Mouse (Mus musculus) heart, embryonic 13.5 days (tissue): ENCODE data around the gene Ppp1r1a. TPM values are rescaled to one million over a fixed set of nuclear protein-coding genes. Genes with fewer than 3 reads are reported as not detected.

Experiments
- ATAC-seq: fragments of 200-750 bp; cut with Nextera tagmentation; 2 replicates; pipeline ENCODE4 v1.8.0; 2017; ENCODE audit warnings: moderate TSS enrichment; ENCODE audit not compliant: insufficient number of reproducible peaks, low FRiP score, low TSS enrichment; ENCODE audit errors: extremely low read depth
- H3K27ac ChIP-seq: fragments of 300-500 bp; sonication (generic); replicated peaks from 2 replicates; pipeline ENCODE4 v1.5.1; 2015; ENCODE audit warnings: moderate library complexity, mild to moderate bottlenecking, inconsistent platforms
- H3K27me3 ChIP-seq: fragments of 300-500 bp; sonication (generic); replicated peaks from 2 replicates; pipeline ENCODE4 v1.6.1; 2015; ENCODE audit warnings: mild to moderate bottlenecking, inconsistent platforms
- H3K36me3 ChIP-seq: fragments of 300-500 bp; sonication (generic); 2 replicates; pipeline ENCODE4 v1.6.1; 2015; ENCODE audit warnings: mild to moderate bottlenecking, inconsistent platforms
- H3K4me1 ChIP-seq: fragments of 300-500 bp; sonication (generic); 2 replicates; pipeline ENCODE4 v1.6.1; 2015; ENCODE audit warnings: inconsistent platforms
- H3K4me2 ChIP-seq: fragments of 300-500 bp; sonication (generic); 2 replicates; pipeline ENCODE4 v1.6.1; 2015; ENCODE audit warnings: inconsistent platforms, mild to moderate bottlenecking, moderate library complexity
- H3K4me3 ChIP-seq: fragments of 300-500 bp; sonication (generic); 2 replicates; pipeline ENCODE4 v1.5.1; 2015; ENCODE audit warnings: moderate library complexity, mild to moderate bottlenecking, inconsistent platforms
- H3K9ac ChIP-seq: fragments of 300-500 bp; sonication (generic); 2 replicates; pipeline ENCODE4 v1.6.1; 2015; ENCODE audit warnings: inconsistent platforms, mild to moderate bottlenecking, moderate library complexity
- H3K9me3 ChIP-seq: fragments of 300-500 bp; sonication (generic); 2 replicates; pipeline ENCODE4 v1.6.1; 2016; ENCODE audit warnings: inconsistent platforms
- WGBS: fragments of 180-500 bp; shearing (Covaris S2); methylation state at CpG from one replicate; pipeline ENCODE4 v1.1.7; 2015; ENCODE audit warnings: mixed read lengths; 5-methylcytosine and 5-hydroxymethylcytosine counted together
- polyA plus RNA-seq: library from polyadenylated mRNA; unstranded; fragments of >200 nt; fragmentation: Nextera tagmentation; extraction: Ambion mirVana; gene quantifications from 2 replicates; pipeline ENCODE4 v1.2.1, GENCODE M21; 2015

Ppp1r1a gene
- polyA plus RNA-seq, 1 experiment from 2014 or later, result 77.8 TPM

- WGBS, result 16% methylated on average over 2 of the region's 2 CpGs
- H3K4me1 ChIP-seq, result peaks cover 30% of the 10 kb centered on the region
- peak overlapping the region; percentile 84 for H3K4me3 ChIP-seq
- H3K9me3 ChIP-seq, result no peaks in the 10 kb centered on the region
- H3K36me3 ChIP-seq, result peaks cover 3% of the 10 kb centered on the region; the same call in 1 of the 2 replicates
- H3K4me2 ChIP-seq, result peak overlapping the region; percentile 89
- peaks cover 51% of the 10 kb centered on the region for H3K27me3 ChIP-seq
- H3K9ac ChIP-seq, result peak overlapping the region; percentile 92
- peak overlapping the region; percentile 91 for H3K27ac ChIP-seq
- no peak for ATAC-seq
These were observed 1.3 kb downstream of the Ppp1r1a start for GRCm38 (mm10) chr15:103536456-103536855.

DNA sequence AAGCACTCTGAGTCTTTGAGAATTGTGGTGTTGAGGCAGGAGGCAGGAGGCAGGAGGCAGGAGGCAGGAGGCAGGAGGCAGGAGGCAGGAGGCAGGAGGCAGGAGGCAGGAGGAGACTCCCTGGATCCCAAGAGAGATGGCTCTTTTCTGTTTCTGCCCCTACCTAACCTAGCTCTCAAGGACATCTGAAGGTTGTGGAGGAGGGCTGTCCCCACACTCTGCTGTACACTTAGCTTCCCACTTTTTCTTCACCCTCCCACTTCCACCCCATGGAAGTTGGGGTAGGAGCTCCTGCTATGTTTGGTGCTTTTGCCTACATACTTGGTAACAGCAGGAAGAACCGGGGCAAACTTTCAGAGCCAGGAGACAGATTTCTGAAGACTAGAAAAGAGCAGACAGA is 2.0 kb downstream of the Ppp1r1a start:
- Histone ChIP-seq H3K9me3 (no peaks in the 10 kb centered on the region), H3K27me3 (peaks cover 51% of the 10 kb centered on the region), H3K36me3 (peaks cover 3% of the 10 kb centered on the region; the same call in 1 of the 2 replicates), H3K4me3 (no peak overlapping the region), H3K4me2 (no peak overlapping the region), H3K27ac (peak overlapping the region; percentile 58; the same call in 1 of the 2 replicates), H3K9ac (peak overlapping the region; percentile 61), H3K4me1 (peaks cover 30% of the 10 kb centered on the region)
- ATAC-seq, result no peak
- 48% methylated on average over 1 of the region's 1 CpGs for WGBS

DNA sequence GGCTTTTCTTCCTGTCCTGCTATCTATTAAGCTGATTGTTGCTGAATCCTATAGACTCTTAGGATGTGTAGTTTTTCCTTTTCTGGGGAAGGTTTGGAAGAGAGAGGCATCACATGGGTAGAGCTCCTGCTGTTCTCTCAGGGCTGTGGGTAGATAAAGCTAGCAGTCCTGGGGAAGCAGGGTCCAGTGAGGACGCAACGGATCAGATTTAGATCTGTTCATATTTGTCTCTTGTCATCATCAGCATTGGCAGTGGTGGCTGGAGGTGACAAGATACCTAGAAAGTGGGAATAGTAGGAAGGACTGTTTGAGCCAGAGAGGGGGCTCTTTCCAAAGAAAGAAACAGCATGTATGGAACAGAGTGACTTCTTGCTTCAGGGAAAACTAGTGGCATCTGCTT is 2.8 kb downstream of the Ppp1r1a start:
- Histone ChIP-seq H3K9ac (no peak overlapping the region), H3K36me3 (peaks cover 3% of the 10 kb centered on the region; the same call in 1 of the 2 replicates), H3K27ac (no peak overlapping the region), H3K4me2 (no peak overlapping the region), H3K27me3 (peaks cover 51% of the 10 kb centered on the region), H3K4me3 (no peak overlapping the region), H3K9me3 (no peaks in the 10 kb centered on the region), H3K4me1 (peaks cover 30% of the 10 kb centered on the region)
- 77% methylated on average over 2 of the region's 2 CpGs for WGBS
- no peak for ATAC-seq

DNA sequence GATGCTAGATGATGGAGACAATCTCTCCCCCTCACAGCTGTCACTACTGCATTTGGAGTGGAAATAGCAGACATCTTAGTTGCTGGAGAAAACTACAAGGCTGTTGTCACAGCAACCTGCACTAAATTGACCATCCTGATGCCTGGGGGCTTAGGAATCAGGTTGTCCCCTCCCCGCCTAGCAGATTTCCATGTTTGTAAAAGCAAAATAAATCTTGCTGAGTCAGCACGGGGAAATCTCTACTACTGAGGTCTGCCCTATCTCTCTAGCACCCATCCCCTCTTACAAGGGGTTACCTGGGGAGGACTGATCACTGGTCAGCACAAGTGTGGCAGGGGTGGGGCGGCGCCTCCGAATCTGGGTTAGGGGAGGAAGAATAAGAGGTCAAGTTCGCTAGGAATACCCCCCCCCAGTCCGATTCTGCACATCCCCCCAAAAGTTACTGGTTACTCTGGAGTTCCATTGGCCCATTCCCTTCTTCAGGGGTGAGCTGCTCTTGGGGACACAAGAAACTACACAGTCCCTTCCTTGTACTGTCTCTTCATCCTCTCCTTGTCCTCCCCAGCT is 3.7 kb downstream of the Ppp1r1a start:
- ATAC-seq, result no peak
- Histone ChIP-seq H3K4me1 (peaks cover 33% of the 10 kb centered on the region), H3K9me3 (no peaks in the 10 kb centered on the region), H3K27me3 (peaks cover 44% of the 10 kb centered on the region), H3K27ac (no peak overlapping the region), H3K4me2 (no peak overlapping the region), H3K4me3 (no peak overlapping the region), H3K36me3 (peaks cover 3% of the 10 kb centered on the region; the same call in 1 of the 2 replicates), H3K9ac (no peak overlapping the region)
- WGBS, result 73% methylated on average over 7 of the region's 7 CpGs

- 11% methylated on average over 5 of the region's 5 CpGs for WGBS
- H3K36me3 ChIP-seq, result peaks cover 5% of the 10 kb centered on the region; the same call in 1 of the 2 replicates
- H3K27me3 ChIP-seq, result peaks cover 12% of the 10 kb centered on the region; the same call in 1 of the 2 replicates
- no peaks in the 10 kb centered on the region for H3K9me3 ChIP-seq
- no peak overlapping the region for H3K9ac ChIP-seq
- no peak for ATAC-seq
- peaks cover 4% of the 10 kb centered on the region for H3K4me1 ChIP-seq
- H3K4me2 ChIP-seq, result no peak overlapping the region
- no peak overlapping the region for H3K27ac ChIP-seq
- H3K4me3 ChIP-seq, result no peak overlapping the region
These were observed 7.4 kb downstream of the Ppp1r1a start for GRCm38 (mm10) chr15:103530372-103530771.

DNA sequence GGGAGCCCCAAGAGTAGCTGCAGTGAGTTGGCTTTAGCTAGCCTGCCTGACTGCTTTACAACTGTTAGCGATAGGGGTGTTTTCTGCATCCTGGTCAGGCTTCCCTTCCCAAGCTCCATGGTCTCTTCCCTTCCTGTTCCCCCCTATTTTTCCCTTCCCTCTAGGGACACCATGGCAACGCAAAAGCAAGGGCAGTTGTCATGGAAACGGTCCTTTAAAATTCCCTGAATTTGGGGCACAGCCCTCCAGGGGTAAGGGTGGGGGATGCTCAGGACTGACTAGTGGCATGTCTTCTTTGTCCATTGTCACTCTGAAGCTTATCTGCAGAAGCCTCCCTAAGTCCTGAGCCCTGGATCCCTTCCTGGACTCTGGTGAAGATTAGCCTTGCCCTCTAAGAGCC is 14.6 kb downstream of the Ppp1r1a start:
- WGBS, result 62% methylated on average over 3 of the region's 3 CpGs
- no peak overlapping the region for H3K4me3 ChIP-seq
- H3K9ac ChIP-seq, result no peak overlapping the region
- no peaks in the 10 kb centered on the region for H3K9me3 ChIP-seq
- H3K27ac ChIP-seq, result no peak overlapping the region
- H3K4me2 ChIP-seq, result no peak overlapping the region
- no peak for ATAC-seq
- no peaks in the 10 kb centered on the region for H3K27me3 ChIP-seq
- H3K4me1 ChIP-seq, result peaks cover 15% of the 10 kb centered on the region
- H3K36me3 ChIP-seq, result no peaks in the 10 kb centered on the region

DNA sequence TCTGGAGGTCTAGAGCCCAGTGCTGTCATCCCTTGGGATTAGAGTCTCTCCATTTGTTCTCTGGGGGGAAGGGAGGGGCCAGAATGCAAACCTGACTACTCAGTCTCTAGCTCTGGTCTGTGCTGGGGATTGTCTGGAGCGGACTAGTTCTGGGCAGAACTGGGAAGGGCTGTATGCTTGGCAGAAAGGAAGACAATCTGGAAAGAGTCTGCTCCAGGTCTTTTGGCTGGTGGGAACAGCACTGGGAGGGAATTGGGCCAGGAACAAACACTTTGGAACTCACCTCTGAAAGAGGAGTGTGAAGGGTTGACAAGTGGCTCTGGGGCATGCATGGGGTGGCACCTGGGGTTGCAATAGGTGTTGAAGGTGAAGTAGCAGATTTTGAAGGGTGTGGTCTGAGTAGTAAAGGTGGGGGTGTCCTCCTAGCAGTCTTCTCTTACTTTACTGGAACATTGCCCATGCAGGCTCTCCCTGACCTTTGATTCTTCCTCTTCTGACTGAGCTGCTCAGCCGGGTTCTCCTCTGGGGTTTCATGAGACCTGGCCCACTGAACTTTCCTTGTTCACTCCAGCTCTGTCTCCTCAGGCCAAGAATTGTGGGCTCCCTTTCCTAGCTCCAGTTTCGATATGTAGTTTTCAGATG is 15.2 kb downstream of the Ppp1r1a start:
- H3K9me3 ChIP-seq, result no peaks in the 10 kb centered on the region
- WGBS, result 55% methylated on average over 3 of the region's 3 CpGs
- no peak for ATAC-seq
- no peak overlapping the region for H3K4me3 ChIP-seq
- H3K4me1 ChIP-seq, result peaks cover 15% of the 10 kb centered on the region
- no peaks in the 10 kb centered on the region for H3K27me3 ChIP-seq
- no peaks in the 10 kb centered on the region for H3K36me3 ChIP-seq
- no peak overlapping the region for H3K27ac ChIP-seq
- H3K9ac ChIP-seq, result no peak overlapping the region
- no peak overlapping the region for H3K4me2 ChIP-seq

GRCm38 (mm10) chr15:103519386-103520378 is 18.1 kb downstream of the Ppp1r1a start:
- no peak overlapping the region for H3K4me3 ChIP-seq
- no peak for ATAC-seq
- no peaks in the 10 kb centered on the region for H3K36me3 ChIP-seq
- H3K27ac ChIP-seq, result 0 out of 2 replicates have a peak overlapping the region, but pooled peaks have one; percentile 6
- no peak overlapping the region for H3K9ac ChIP-seq
- H3K9me3 ChIP-seq, result no peaks in the 10 kb centered on the region
- WGBS, result 28% methylated on average over 4 of the region's 4 CpGs
- H3K4me1 ChIP-seq, result peaks cover 22% of the 10 kb centered on the region
- no peak overlapping the region for H3K4me2 ChIP-seq
- H3K27me3 ChIP-seq, result no peaks in the 10 kb centered on the region

GRCm38 (mm10) chr15:103518600-103519385 is 19.0 kb downstream of the Ppp1r1a start:
- H3K4me1 ChIP-seq, result peaks cover 24% of the 10 kb centered on the region
- H3K4me3 ChIP-seq, result no peak overlapping the region
- no peaks in the 10 kb centered on the region for H3K27me3 ChIP-seq
- no peaks in the 10 kb centered on the region for H3K36me3 ChIP-seq
- ATAC-seq, result no peak
- peak overlapping the region; percentile 8; the same call in 1 of the 2 replicates for H3K4me2 ChIP-seq
- no peaks in the 10 kb centered on the region for H3K9me3 ChIP-seq
- H3K9ac ChIP-seq, result peak overlapping the region; percentile 11; the same call in 1 of the 2 replicates
- 9% methylated on average over 5 of the region's 5 CpGs for WGBS
- 0 out of 2 replicates have a peak overlapping the region, but pooled peaks have one; percentile 6 for H3K27ac ChIP-seq

- Histone ChIP-seq H3K27ac (peak overlapping the region; percentile 65), H3K4me3 (peak overlapping the region; percentile 47), H3K4me1 (peaks cover 29% of the 10 kb centered on the region), H3K36me3 (no peaks in the 10 kb centered on the region), H3K9ac (peak overlapping the region; percentile 65), H3K9me3 (no peaks in the 10 kb centered on the region), H3K27me3 (0 out of 2 replicates have a peak, but pooled peaks cover 9% of the 10 kb centered on the region), H3K4me2 (peak overlapping the region; percentile 74)
- ATAC-seq, result no peak
- 16% methylated on average over 3 of the region's 3 CpGs for WGBS
These were observed 22.9 kb downstream of the Ppp1r1a start for GRCm38 (mm10) chr15:103514914-103515313.
